Mouse (Mus musculus): ENCODE data around the gene Rpl27.
"Not testable (repeated sequence)": the region's sequence is repeated elsewhere in the genome, so short reads cannot be mapped to it uniquely, and the experiment has no call there.

GRCm38 (mm10) chr11:101438006-101438405, 4.1 kb upstream of the Rpl27 start:
- not testable (repeated sequence) for TF ChIP-seq CTCF (IDR thresholded peaks at IDR 0.05; ENCODE audit: low read depth, low read length); POLR2A (IDR thresholded peaks at IDR 0.05; ENCODE audit: extremely low read depth, insufficient read depth, low read length)
